ENCODE assay signal across 15 mouse cellular contexts in the genomic region with DNA sequence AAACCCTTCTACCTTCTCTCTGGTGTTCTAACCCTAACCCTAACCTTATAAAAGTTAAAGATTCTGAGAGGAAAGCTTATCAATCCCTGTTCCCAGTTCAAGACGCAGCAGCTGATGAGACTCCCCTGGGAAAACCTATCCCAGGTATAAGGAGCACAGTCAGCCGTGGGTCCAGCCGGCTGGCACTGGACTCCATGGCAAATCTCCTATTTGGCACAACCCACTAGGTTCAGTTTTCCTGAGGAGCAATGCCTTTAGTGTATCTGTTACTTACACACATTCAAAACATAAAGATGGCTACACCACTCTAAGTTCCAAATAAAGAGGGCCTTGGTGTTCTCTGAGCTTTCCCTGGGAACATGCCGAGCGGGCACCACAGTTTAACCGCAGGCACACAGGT.
"Had no signal": no experiment of that assay in that cellular context is flagged by ENCODE, and none has a peak within 500 bp of the region (broad histone marks: within the 10 kb centered on the region; RNA-seq: fewer than 3 reads in every experiment).

No protein-coding gene starts in this region.

- H3K4me1 ChIP-seq: midbrain, embryonic 13.5 days; midbrain, embryonic 15.5 days; neural tube, embryonic 12.5 days; stomach, embryonic 15.5 days had no signal

- H3K27me3 ChIP-seq: megakaryocyte, embryonic 14.5 days; midbrain, embryonic 13.5 days; midbrain, embryonic 15.5 days; neural tube, embryonic 12.5 days; stomach, embryonic 15.5 days had no signal

- H3K4me3 ChIP-seq: megakaryocyte, embryonic 14.5 days; midbrain, embryonic 13.5 days; midbrain, embryonic 15.5 days; neural tube, embryonic 12.5 days; stomach, embryonic 15.5 days had no signal

- H3K4me2 ChIP-seq: lung, embryonic 14.5 days; midbrain, embryonic 11.5 days; midbrain, embryonic 13.5 days; midbrain, embryonic 15.5 days; neural tube, embryonic 12.5 days; stomach, embryonic 15.5 days had no signal

- H3K27ac ChIP-seq: macrophage; midbrain, embryonic 13.5 days; midbrain, embryonic 15.5 days; neural tube, embryonic 12.5 days; stomach, embryonic 15.5 days; stomach, postnatal 0 days had no signal

- DNase-seq: lung, embryonic 14.5 days; lung, postnatal 14 days; lung, postnatal 36 days; right cerebral cortex, postnatal 14 days; thymus, adult 2 months; thymus, postnatal 25 days; thymus, postnatal 4 days had no signal

- H3K9ac ChIP-seq: lung, embryonic 14.5 days; midbrain, embryonic 13.5 days; midbrain, embryonic 15.5 days; neural tube, embryonic 12.5 days; stomach, embryonic 15.5 days had no signal

- H3K9me3 ChIP-seq: megakaryocyte, embryonic 14.5 days; midbrain, embryonic 13.5 days; midbrain, embryonic 15.5 days; neural tube, embryonic 12.5 days; stomach, embryonic 15.5 days had no signal

- ATAC-seq: midbrain, embryonic 13.5 days; midbrain, embryonic 15.5 days had no signal
